Mouse (Mus musculus): Measurements from ENCODE around the gene Ercc6.

- no peak for TF ChIP-seq CTCF (IDR thresholded peaks at IDR 0.05; ENCODE audit: borderline replicate concordance, insufficient read depth, low read length)
- TF ChIP-seq POLR2A (IDR thresholded peaks at IDR 0.05; ENCODE audit: low read depth, low read length), result no peak
Observed at GRCm38 (mm10) chr14:32543075-32543474, 29.8 kb downstream of the Ercc6 start.

All from embryonic fibroblast, embryonic 13.5 days (primary cell).